ENCODE assay signal across 8 mouse cellular contexts in genomic region chr4:57065273-57065672, GRCm38 (mm10).
A peak's percentile ranks its signal among the peaks of the same experiment; 100 is the strongest.
DNase-seq lines count a peak whose midpoint lies in the region; ATAC-seq lines count a peak whose summit lies in the region.

No protein-coding gene starts in this region.

- no peak overlapping the region for H3K4me2 ChIP-seq in heart, embryonic 11.5 days
- no peak overlapping the region for H3K4me2 ChIP-seq in midbrain, embryonic 14.5 days (ENCODE audit: low read length)

- intact Hi-C loops in gastrocnemius, postnatal 14 days (cut with DNase I; ENCODE audit: low total_unique reads): loop anchor here (5.0 to 10.0 kb wide), 3 partner anchors 77 to 257 kb away; partner anchors contain the start of gene Epb41l4b
- intact Hi-C loops in left cerebral cortex, postnatal 4 days (cut with DNase I): no loop called here

- no peaks in the 10 kb centered on the region for H3K9me3 ChIP-seq in heart, embryonic 11.5 days (replicated peaks; ENCODE audit: control insufficient read depth, low read length)
- no peaks in the 10 kb centered on the region for H3K9me3 ChIP-seq in midbrain, embryonic 14.5 days (ENCODE audit: control insufficient read depth, low read length)

- H3K4me3 ChIP-seq in heart, embryonic 11.5 days (ENCODE audit: low read depth, low read length): no peak overlapping the region
- H3K4me3 ChIP-seq in midbrain, embryonic 14.5 days (replicated peaks; ENCODE audit: low read depth, low read length): no peak overlapping the region

- peak; percentile 61 to 89 for DNase-seq in heart, adult 18-20 months
- DNase-seq in cerebellum, postnatal 4 days (ENCODE audit: low spot score in 2 of 2): peak; percentile 60 to 82
- DNase-seq in gastrocnemius, postnatal 14 days: peak; percentile 76
- DNase-seq in kidney, adult 18-20 months: peak; percentile 81
- DNase-seq in left cerebral cortex, postnatal 4 days: peak; percentile 75
- DNase-seq in midbrain, embryonic 14.5 days: peak; percentile 86
- DNase-seq in spleen, adult 18-20 months: peak; percentile 51 to 76

- ATAC-seq in heart, embryonic 11.5 days (replicated peaks; ENCODE audit: insufficient number of reproducible peaks, low FRiP score, low TSS enrichment): no peak
- peak; percentile 69 for ATAC-seq in midbrain, embryonic 14.5 days (ENCODE audit: low FRiP score, low TSS enrichment)

- H3K27ac ChIP-seq in heart, embryonic 11.5 days (ENCODE audit: low read depth, low read length): no peak overlapping the region
- H3K27ac ChIP-seq in midbrain, embryonic 14.5 days (replicated peaks; ENCODE audit: low read depth, low read length): no peak overlapping the region

- 25% methylated on average over 4 of the region's 4 CpGs for WGBS in heart, embryonic 11.5 days (ENCODE audit: insufficient replicate concordance)
- 26% methylated on average over 4 of the region's 4 CpGs for WGBS in midbrain, embryonic 14.5 days

- H3K27me3 ChIP-seq in heart, embryonic 11.5 days (ENCODE audit: control insufficient read depth, insufficient read depth, low read length): 0 out of 2 replicates have a peak, but pooled peaks cover 3% of the 10 kb centered on the region
- no peaks in the 10 kb centered on the region for H3K27me3 ChIP-seq in midbrain, embryonic 14.5 days (ENCODE audit: control insufficient read depth, insufficient read depth, low read length)

- H3K4me1 ChIP-seq in heart, embryonic 11.5 days (ENCODE audit: control insufficient read depth, insufficient read depth, low read length): 0 out of 2 replicates have a peak, but pooled peaks cover 3% of the 10 kb centered on the region
- peaks cover 5% of the 10 kb centered on the region; the same call in 1 of the 2 replicates for H3K4me1 ChIP-seq in midbrain, embryonic 14.5 days (ENCODE audit: control insufficient read depth, insufficient read depth, low read length)

- H3K9ac ChIP-seq in heart, embryonic 11.5 days (ENCODE audit: low read depth, low read length): no peak overlapping the region
- no peak overlapping the region for H3K9ac ChIP-seq in midbrain, embryonic 14.5 days (replicated peaks; ENCODE audit: low read length)

- no peaks in the 10 kb centered on the region for H3K36me3 ChIP-seq in heart, embryonic 11.5 days (ENCODE audit: control insufficient read depth, insufficient read depth, low read length)
- H3K36me3 ChIP-seq in midbrain, embryonic 14.5 days (ENCODE audit: control insufficient read depth, insufficient read depth, low read length): no peaks in the 10 kb centered on the region
